Mouse (Mus musculus) MEL (cell line): ENCODE measurements around the gene Frem3. TPM values are rescaled to one million over a fixed set of nuclear protein-coding genes. Genes with fewer than 3 reads are reported as not detected.

ENCODE experiments used
- DNase-seq: peaks from one replicate; pipeline ENCODE4 v3.0.0; 2011; ENCODE audit warnings: low read depth, low spot score
- H3K27ac ChIP-seq: 2 replicates; pipeline ENCODE4 v1.5.1; 2012; ENCODE audit warnings: low read depth, mild to moderate bottlenecking, control low read depth, low read length, moderate library complexity; ENCODE audit not compliant: control insufficient read depth
- H3K27me3 ChIP-seq, 2 experiments: fragments of 150-350 bp in 1 of 2; sonication (generic) in 1 of 2; 2 replicates each; pipeline ENCODE4 v1.6.1; 2012; ENCODE audit warnings: low read length in 2 of 2, mild to moderate bottlenecking in 2 of 2, improper control_type of control experiment in 1 of 2, moderate library complexity in 1 of 2; ENCODE audit not compliant: insufficient read depth in 2 of 2, control insufficient read depth in 1 of 2
- H3K36me3 ChIP-seq, 2 experiments: 2 replicates each; pipeline ENCODE4 v1.6.1; 2012 to 2014; ENCODE audit warnings: low read length in 2 of 2, improper control_type of control experiment in 1 of 2, inconsistent platforms in 1 of 2, mild to moderate bottlenecking in 1 of 2; ENCODE audit not compliant: insufficient read depth in 2 of 2, control insufficient read depth in 1 of 2
- H3K4me1 ChIP-seq, 2 experiments: fragments of 150-350 bp in 1 of 2; sonication (generic) in 1 of 2; 2 replicates each; pipeline ENCODE4 v1.6.1; 2012; ENCODE audit warnings: low read length in 2 of 2, improper control_type of control experiment in 1 of 2, mild to moderate bottlenecking in 1 of 2; ENCODE audit not compliant: insufficient read depth in 2 of 2, control insufficient read depth in 1 of 2
- H3K4me3 ChIP-seq, 2 experiments: fragments of 150-350 bp in 1 of 2; sonication (generic) in 1 of 2; 2 replicates each; pipeline ENCODE4 v1.5.1; 2012; ENCODE audit warnings: low read depth in 2 of 2, low read length in 2 of 2, mild to moderate bottlenecking in 2 of 2, moderate library complexity in 2 of 2, control low read depth in 1 of 2, improper control_type of control experiment in 1 of 2; ENCODE audit not compliant: control insufficient read depth in 1 of 2, insufficient read depth in 1 of 2
- H3K79me2 ChIP-seq: 2 replicates; pipeline ENCODE4 v1.6.1; 2012; ENCODE audit warnings: mild to moderate bottlenecking, low read length, moderate library complexity; ENCODE audit not compliant: control insufficient read depth, poor library complexity, insufficient read depth
- H3K9ac ChIP-seq: 2 replicates; pipeline ENCODE4 v1.6.1; 2012; ENCODE audit warnings: low read depth, mild to moderate bottlenecking, control low read depth, low read length, moderate library complexity; ENCODE audit not compliant: control insufficient read depth, poor library complexity, severe bottlenecking
- H3K9me3 ChIP-seq: fragments of 150-350 bp; sonication (generic); replicated peaks from 2 replicates; pipeline ENCODE4 v1.6.1; 2012; ENCODE audit warnings: mild to moderate bottlenecking, low read length, improper control_type of control experiment, moderate library complexity; ENCODE audit not compliant: insufficient read depth
- E2F4 ChIP-seq: IDR thresholded peaks from 2 replicates; pipeline ENCODE4 v1.6.1; 2011; ENCODE audit warnings: low read depth, low read length, improper control_type of control experiment, borderline replicate concordance
- ELF1 ChIP-seq: IDR thresholded peaks from 2 replicates; pipeline ENCODE4 v1.6.1; 2014; ENCODE audit warnings: low read depth, mild to moderate bottlenecking, inconsistent platforms, low read length, improper control_type of control experiment, moderate library complexity
- EP300 ChIP-seq, 2 experiments: IDR thresholded peaks; 2 replicates each; pipeline ENCODE4 v1.6.1; 2011; ENCODE audit warnings: improper control_type of control experiment in 2 of 2, low read length in 2 of 2, low read depth in 1 of 2, mild to moderate bottlenecking in 1 of 2
- ETS1 ChIP-seq: IDR thresholded peaks from 2 replicates; pipeline ENCODE4 v1.6.1; 2012; ENCODE audit warnings: low read depth, mild to moderate bottlenecking, inconsistent platforms, low read length, improper control_type of control experiment, moderate library complexity
- GABPA ChIP-seq: IDR thresholded peaks from 2 replicates; pipeline ENCODE4 v1.6.1; 2012; ENCODE audit warnings: low read depth, mild to moderate bottlenecking, inconsistent platforms, low read length, improper control_type of control experiment, moderate library complexity
- HCFC1 ChIP-seq: IDR thresholded peaks from 2 replicates; pipeline ENCODE4 v1.6.1; 2012; ENCODE audit warnings: low read depth, mild to moderate bottlenecking, inconsistent platforms, low read length, improper control_type of control experiment, moderate library complexity
- MAFK ChIP-seq: IDR thresholded peaks from 2 replicates; pipeline ENCODE4 v1.6.1; 2011; ENCODE audit warnings: low read depth, mild to moderate bottlenecking, low read length, improper control_type of control experiment, borderline replicate concordance
- MEF2A ChIP-seq: IDR thresholded peaks from 2 replicates; pipeline ENCODE4 v1.6.1; 2014; ENCODE audit warnings: low read depth, mild to moderate bottlenecking, inconsistent platforms, low read length, improper control_type of control experiment; ENCODE audit not compliant: poor library complexity, insufficient replicate concordance, severe bottlenecking; ENCODE audit errors: extremely low read depth
- MXI1 ChIP-seq: IDR thresholded peaks from 2 replicates; pipeline ENCODE4 v1.6.1; 2011; ENCODE audit warnings: mild to moderate bottlenecking, low read depth, low read length, improper control_type of control experiment
- MYB ChIP-seq: IDR thresholded peaks from 2 replicates; pipeline ENCODE4 v1.6.1; 2011; ENCODE audit warnings: mild to moderate bottlenecking, low read depth, low read length, improper control_type of control experiment
- NELFE ChIP-seq: IDR thresholded peaks from 2 replicates; pipeline ENCODE4 v1.6.1; 2011; ENCODE audit warnings: low read depth, low read length, improper control_type of control experiment
- NRF1 ChIP-seq: IDR thresholded peaks from 2 replicates; pipeline ENCODE4 v1.6.1; 2014; ENCODE audit warnings: low read depth, mild to moderate bottlenecking, inconsistent platforms, low read length, improper control_type of control experiment, moderate library complexity; ENCODE audit not compliant: poor library complexity, insufficient read depth, severe bottlenecking
- SIN3A ChIP-seq: IDR thresholded peaks from 2 replicates; pipeline ENCODE4 v1.6.1; 2012; ENCODE audit warnings: low read length, improper control_type of control experiment, inconsistent platforms
- SMC3 ChIP-seq: IDR thresholded peaks from 2 replicates; pipeline ENCODE4 v1.6.1; 2011; ENCODE audit warnings: low read depth, low read length, improper control_type of control experiment
- TAL1 ChIP-seq: IDR thresholded peaks from 2 replicates; pipeline ENCODE4 v1.6.1; 2012; ENCODE audit warnings: mild to moderate bottlenecking, inconsistent platforms, low read length, moderate library complexity, mixed read lengths
- TBP ChIP-seq: IDR thresholded peaks from 2 replicates; pipeline ENCODE4 v1.8.0; 2011; ENCODE audit warnings: low read depth, low read length, improper control_type of control experiment
- TCF12 ChIP-seq: IDR thresholded peaks from 2 replicates; pipeline ENCODE4 v1.6.1; 2014; ENCODE audit warnings: low read depth, mild to moderate bottlenecking, inconsistent platforms, low read length, improper control_type of control experiment, moderate library complexity
- UBTF ChIP-seq: IDR thresholded peaks from 2 replicates; pipeline ENCODE4 v1.6.1; 2012; ENCODE audit warnings: low read depth, mild to moderate bottlenecking, inconsistent platforms, low read length, improper control_type of control experiment, moderate library complexity, borderline replicate concordance; ENCODE audit not compliant: insufficient read depth
- ZNF384 ChIP-seq: IDR thresholded peaks from 2 replicates; pipeline ENCODE4 v1.6.1; 2012; ENCODE audit warnings: low read depth, mild to moderate bottlenecking, inconsistent platforms, low read length, improper control_type of control experiment
- polyA plus RNA-seq, 2 experiments: library from polyadenylated mRNA; stranded (reverse) in 1 of 2; unstranded in 1 of 2; fragments of >175 nt in 1 of 2; fragments of >200 nt in 1 of 2; gene quantifications; 2 replicates each; pipeline versions ENCODE4 v1.2.1 to v1.2.4; 2012; ENCODE audit warnings: low replicate concordance in 2 of 2, low read depth in 1 of 2; ENCODE audit not compliant: insufficient read length in 2 of 2, insufficient read depth in 1 of 2, missing spikeins in 1 of 2
- total RNA-seq: library from RNA; depleted of rRNA; stranded (reverse); fragments of 300-350 nt; gene quantifications from 2 replicates; pipeline ENCODE4 v1.2.3, GENCODE M21; 2012

Frem3 gene
- total and polyA plus RNA-seq, 3 experiments = under 0.01 TPM; not detected in 2

GRCm38 (mm10) chr8:80738388-80739154 lies 127.7 kb downstream of the Frem3 start:
- TF ChIP-seq ZNF384 = no peak
- no peak for TF ChIP-seq ELF1
- no peak for TF ChIP-seq TBP
- no peak for TF ChIP-seq MEF2A
- no peak for TF ChIP-seq MAFK
- TF ChIP-seq E2F4 = no peak
- TF ChIP-seq SIN3A = no peak
- TF ChIP-seq TAL1 = no peak
- 0 out of 2 replicates have a peak, but pooled peaks have one; percentile 43 for TF ChIP-seq UBTF
- TF ChIP-seq ETS1 = 0 out of 2 replicates have a peak, but pooled peaks have one; percentile 7
- TF ChIP-seq SMC3 = no peak
- TF ChIP-seq NRF1 = peak; percentile 40; the same call in 1 of the 2 replicates
- no peak for TF ChIP-seq TCF12
- TF ChIP-seq MYB = no peak
- no peak for TF ChIP-seq GABPA
- TF ChIP-seq MXI1 = peak; percentile 18; the same call in 1 of the 2 replicates
- TF ChIP-seq EP300 (IDR thresholded peaks at IDR 0.05; ENCODE audit: low read depth in 1 of 2, low read length in 2 of 2) = no peak
- TF ChIP-seq HCFC1 = no peak
- no peak for TF ChIP-seq NELFE
- Histone ChIP-seq H3K9ac (peak overlapping the region; percentile 97), H3K4me3 (peak overlapping the region; percentile 96 to 99), H3K36me3 (peaks cover 17 to 22% of the 10 kb centered on the region in 2 experiments), H3K27me3 (no peaks in the 10 kb centered on the region), H3K27ac (peak overlapping the region; percentile 75), H3K4me1 (peaks cover 0 to 4% of the 10 kb centered on the region in 2 experiments), H3K9me3 (no peaks in the 10 kb centered on the region), H3K79me2 (peaks cover 20% of the 10 kb centered on the region)
- peak; percentile 68 for DNase-seq
